Mouse (Mus musculus): ENCODE data around the gene Atp5b. TPM values are rescaled to one million over a fixed set of nuclear protein-coding genes. Genes with fewer than 3 reads are reported as not detected.

Gene Atp5b
- polyA plus RNA-seq, 1 experiment from 2014 or later, result 2,117 TPM

GRCm38 (mm10) chr10:128133650-128134332, 50.7 kb downstream of the Atp5b start:
- Histone ChIP-seq H3K9ac (ENCODE audit: low read length) (no peak overlapping the region), H3K27ac (ENCODE audit: low read length) (no peak overlapping the region), H3K27me3 (ENCODE audit: control insufficient read depth, insufficient read depth, low read depth, low read length) (no peaks in the 10 kb centered on the region), H3K4me3 (ENCODE audit: low read length) (no peak overlapping the region), H3K9me3 (ENCODE audit: control insufficient read depth, low read length) (no peaks in the 10 kb centered on the region), H3K4me2 (ENCODE audit: low read depth, low read length) (no peak overlapping the region), H3K4me1 (replicated peaks; ENCODE audit: control insufficient read depth, insufficient read depth, low read length) (no peaks in the 10 kb centered on the region), H3K36me3 (ENCODE audit: control insufficient read depth, insufficient read depth, low read length) (peaks cover 30% of the 10 kb centered on the region)
- no peak for ATAC-seq (ENCODE audit: low read depth)
- 61% methylated on average over 13 of the region's 13 CpGs for WGBS

DNA sequence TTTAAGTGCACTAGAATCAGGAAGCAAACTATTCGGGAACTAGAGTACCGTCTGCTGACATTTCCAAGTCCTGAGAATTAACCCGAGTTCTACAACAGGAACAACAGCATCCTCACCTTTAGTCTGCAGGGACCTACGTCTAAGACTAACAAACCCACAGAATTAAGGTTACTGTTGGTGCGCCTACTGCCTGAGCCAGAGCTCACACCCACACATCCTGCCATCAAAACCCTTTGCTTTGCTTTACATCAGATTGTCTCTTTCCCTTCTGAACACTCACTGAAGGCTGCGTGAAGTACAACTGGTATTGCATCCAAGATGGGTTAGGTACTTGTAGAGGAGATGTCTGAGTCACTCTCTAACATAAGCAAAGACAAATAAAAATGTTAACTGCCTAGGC, 52.3 kb downstream of the Atp5b start:
- 80% methylated on average over 6 of the region's 6 CpGs for WGBS
- ATAC-seq (ENCODE audit: low read depth), result no peak

More for the DNA sequence above, 52.3 kb downstream of the Atp5b start:
- Histone ChIP-seq H3K9ac (ENCODE audit: low read length) (no peak overlapping the region), H3K27ac (ENCODE audit: low read length) (no peak overlapping the region), H3K36me3 (ENCODE audit: control insufficient read depth, insufficient read depth, low read length) (peaks cover 19% of the 10 kb centered on the region), H3K4me1 (replicated peaks; ENCODE audit: control insufficient read depth, insufficient read depth, low read length) (no peaks in the 10 kb centered on the region), H3K27me3 (ENCODE audit: control insufficient read depth, insufficient read depth, low read depth, low read length) (no peaks in the 10 kb centered on the region), H3K9me3 (ENCODE audit: control insufficient read depth, low read length) (no peaks in the 10 kb centered on the region), H3K4me2 (ENCODE audit: low read depth, low read length) (no peak overlapping the region), H3K4me3 (ENCODE audit: low read length) (no peak overlapping the region)

MicroRNAs within 50 kb of the gene (microRNA counts, 519-probe panel; counts per million panel counts)
- microRNA mmu-miR-677, result not detected

Small RNA genes lying within 50 kb of the gene (microRNA-seq; reads per million reads assigned to microRNA genes)
- 7.1 reads per million, percentile 21 among the genes with 10 or more reads in this experiment for gene Mir677

Other genes starting within 250 kb of the Atp5b start
- gene Rdh19, start 233.3 kb upstream of the Atp5b start, polyA plus RNA-seq (2015; fragmentation: Nextera tagmentation; extraction: Ambion mirVana), result not detected in 2 replicates
- not detected in 2 replicates for gene Rdh16f2, start 216.8 kb upstream of the Atp5b start, polyA plus RNA-seq (2015; fragmentation: Nextera tagmentation; extraction: Ambion mirVana)
- 0.69 TPM in 1 of 2 replicates, not detected in the other for gene Rdh7, start 194.5 kb upstream of the Atp5b start, polyA plus RNA-seq (2015; fragmentation: Nextera tagmentation; extraction: Ambion mirVana)
- gene Sdr9c7, start 184.8 kb upstream of the Atp5b start, polyA plus RNA-seq (2015; fragmentation: Nextera tagmentation; extraction: Ambion mirVana), result 0.08 TPM in 1 of 2 replicates, not detected in the other
- gene Hsd17b6, start 75.7 kb upstream of the Atp5b start, polyA plus RNA-seq (2015; fragmentation: Nextera tagmentation; extraction: Ambion mirVana), result not detected in 2 replicates
- gene Prim1, start 68.1 kb upstream of the Atp5b start, polyA plus RNA-seq (2015; fragmentation: Nextera tagmentation; extraction: Ambion mirVana), result 79.0 and 80.3 TPM in 2 replicates
- gene Naca, start 47.7 kb upstream of the Atp5b start, polyA plus RNA-seq (2015; fragmentation: Nextera tagmentation; extraction: Ambion mirVana), result 647 and 740 TPM in 2 replicates
- 432 and 461 TPM in 2 replicates for gene Ptges3, start 24.3 kb upstream of the Atp5b start, polyA plus RNA-seq (2015; fragmentation: Nextera tagmentation; extraction: Ambion mirVana)
- gene Baz2a, start 8.3 kb downstream of the Atp5b start, polyA plus RNA-seq (2015; fragmentation: Nextera tagmentation; extraction: Ambion mirVana), result 10.2 and 11.4 TPM in 2 replicates
- 37.4 and 40.7 TPM in 2 replicates for gene Rbms2, start 97.0 kb downstream of the Atp5b start, polyA plus RNA-seq (2015; fragmentation: Nextera tagmentation; extraction: Ambion mirVana)
- 1.6 and 1.7 TPM in 2 replicates for gene Gls2, start 111.2 kb downstream of the Atp5b start, polyA plus RNA-seq (2015; fragmentation: Nextera tagmentation; extraction: Ambion mirVana)
- gene Spryd4, start 128.5 kb downstream of the Atp5b start, polyA plus RNA-seq (2015; fragmentation: Nextera tagmentation; extraction: Ambion mirVana), result 24.1 and 24.5 TPM in 2 replicates
- gene Mip, start 142.6 kb downstream of the Atp5b start, polyA plus RNA-seq (2015; fragmentation: Nextera tagmentation; extraction: Ambion mirVana), result not detected in 2 replicates
- 52.1 and 58.4 TPM in 2 replicates for gene Timeless, start 148.8 kb downstream of the Atp5b start, polyA plus RNA-seq (2015; fragmentation: Nextera tagmentation; extraction: Ambion mirVana)
- gene Apon, start 170.8 kb downstream of the Atp5b start, polyA plus RNA-seq (2015; fragmentation: Nextera tagmentation; extraction: Ambion mirVana), result 0.14 and 0.63 TPM in 2 replicates
- gene Apof, start 185.4 kb downstream of the Atp5b start, polyA plus RNA-seq (2015; fragmentation: Nextera tagmentation; extraction: Ambion mirVana), result 0.43 and 2.6 TPM in 2 replicates
- 12.3 and 13.1 TPM in 2 replicates for gene Stat2, start 187.3 kb downstream of the Atp5b start, polyA plus RNA-seq (2015; fragmentation: Nextera tagmentation; extraction: Ambion mirVana)
- 0.34 and 0.38 TPM in 2 replicates for gene Il23a, start 215.5 kb downstream of the Atp5b start, polyA plus RNA-seq (2015; fragmentation: Nextera tagmentation; extraction: Ambion mirVana)
- gene Pan2, start 220.1 kb downstream of the Atp5b start, polyA plus RNA-seq (2015; fragmentation: Nextera tagmentation; extraction: Ambion mirVana), result 38.7 and 39.8 TPM in 2 replicates
- 326 and 347 TPM in 2 replicates for gene Cnpy2, start 239.2 kb downstream of the Atp5b start, polyA plus RNA-seq (2015; fragmentation: Nextera tagmentation; extraction: Ambion mirVana)